Mouse (Mus musculus) forebrain, postnatal 0 days (tissue): ENCODE measurements around the gene Timm23. TPM values are rescaled to one million over a fixed set of nuclear protein-coding genes. Genes with fewer than 3 reads are reported as not detected.
A peak's percentile ranks its signal among the peaks of the same experiment; 100 is the strongest.

Source experiments
- ATAC-seq: fragments of 200-750 bp; cut with Nextera tagmentation; 2 replicates; pipeline ENCODE4 v1.8.0; 2017; ENCODE audit warnings: mild to moderate bottlenecking, moderate library complexity
- DNase-seq: peaks from one replicate; pipeline ENCODE4 v3.0.0-alpha.2; 2015
- H3K27ac ChIP-seq: fragments of 300-500 bp; sonication (generic); 2 replicates; pipeline ENCODE4 v1.5.1; 2014; ENCODE audit warnings: low read depth, mild to moderate bottlenecking, antibody characterized with exemption, low read length, moderate library complexity, mixed read lengths
- H3K27me3 ChIP-seq: fragments of 300-500 bp; sonication (generic); 2 replicates; pipeline ENCODE4 v1.6.1; 2014; ENCODE audit warnings: mild to moderate bottlenecking, low read length, mixed read lengths; ENCODE audit not compliant: insufficient read depth
- H3K36me3 ChIP-seq: fragments of 300-500 bp; sonication (generic); 2 replicates; pipeline ENCODE4 v1.6.1; 2014; ENCODE audit warnings: mild to moderate bottlenecking, moderate library complexity; ENCODE audit not compliant: insufficient read depth
- H3K4me1 ChIP-seq: fragments of 300-500 bp; sonication (generic); 2 replicates; pipeline ENCODE4 v1.6.1; 2014; ENCODE audit warnings: antibody characterized with exemption; ENCODE audit not compliant: insufficient read depth
- H3K4me2 ChIP-seq: fragments of 300-500 bp; sonication (generic); 2 replicates; pipeline ENCODE4 v1.6.1; 2014; ENCODE audit warnings: low read depth, mild to moderate bottlenecking, moderate library complexity
- H3K4me3 ChIP-seq: fragments of 300-500 bp; sonication (generic); 2 replicates; pipeline ENCODE4 v1.5.1; 2014; ENCODE audit warnings: low read depth, low read length, mixed read lengths
- H3K9ac ChIP-seq: fragments of 300-500 bp; sonication (generic); 2 replicates; pipeline ENCODE4 v1.6.1; 2014; ENCODE audit warnings: mild to moderate bottlenecking
- H3K9me3 ChIP-seq: fragments of 300-500 bp; sonication (generic); 2 replicates; pipeline ENCODE4 v1.6.1; 2016; ENCODE audit warnings: low read length
- CTCF ChIP-seq: sonication (generic); IDR thresholded peaks from 2 replicates; pipeline ENCODE4 v1.5.1; 2016; ENCODE audit warnings: antibody characterized with exemption, control low read depth, low read depth
- WGBS: fragments of 180-500 bp; shearing (Covaris S2); extraction: QIAGEN DNeasy Blood & Tissue Kit; methylation state at CpG from one replicate; pipeline ENCODE4 v1.1.7; 2014; 5-methylcytosine and 5-hydroxymethylcytosine counted together
- polyA plus RNA-seq: library from polyadenylated mRNA; unstranded; fragments of >200 nt; fragmentation: Nextera tagmentation; extraction: Ambion mirVana; gene quantifications from 2 replicates; pipeline ENCODE4 v1.2.1, GENCODE M21; 2015
- total RNA-seq: library from RNA; depleted of rRNA; stranded (reverse); fragments of >200 nt; gene quantifications from 2 replicates; pipeline ENCODE4 v1.2.3, GENCODE M21; 2014

The Timm23 gene
- total and polyA plus RNA-seq, 2 experiments from 2014 or later: 123 to 253 TPM

DNA sequence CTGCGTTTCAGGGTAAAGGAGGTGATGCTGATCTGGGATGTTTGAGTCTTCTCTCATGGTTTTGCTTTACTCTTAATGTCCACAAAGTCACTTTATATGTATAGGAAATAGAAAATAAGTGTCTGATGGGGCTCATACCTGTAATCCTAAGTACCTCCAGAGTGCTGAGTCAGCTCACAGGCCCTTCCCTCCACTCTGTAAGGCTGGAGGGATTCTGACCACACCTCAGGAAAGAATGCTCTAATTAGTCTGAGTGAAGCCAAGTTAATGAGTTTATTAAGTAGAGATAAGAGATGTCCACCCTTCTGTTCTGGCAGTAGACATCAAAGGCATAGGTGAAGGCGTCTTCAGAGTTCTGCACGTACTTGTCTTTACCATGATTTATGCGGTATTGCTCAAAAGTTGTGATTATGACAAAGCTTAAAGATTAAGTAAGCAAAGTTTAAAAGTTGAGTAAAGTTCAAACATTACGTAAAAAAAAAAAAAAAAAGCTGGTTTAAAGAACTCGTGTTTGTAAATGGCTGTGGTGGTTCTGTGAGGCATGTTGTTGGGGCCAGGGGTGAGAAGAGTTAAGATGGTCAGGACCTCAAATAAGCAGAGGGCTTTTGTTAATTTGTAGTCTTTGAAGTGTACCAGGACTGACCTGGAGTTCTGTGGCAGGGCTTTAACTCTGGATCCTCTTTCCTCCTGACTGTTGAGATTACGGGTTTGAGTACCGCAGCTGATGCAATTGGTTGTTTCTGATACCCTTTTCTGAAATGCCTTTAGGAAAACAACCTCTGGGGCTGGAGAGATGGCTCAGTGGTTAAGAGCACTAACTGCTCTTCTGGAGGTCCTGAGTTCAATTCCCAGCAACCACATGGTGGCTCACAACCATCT lies 37.3 kb downstream of the Timm23 start:
- TF ChIP-seq CTCF: no peak
- Histone ChIP-seq H3K4me1 (peaks cover 15% of the 10 kb centered on the region), H3K36me3 (no peaks in the 10 kb centered on the region), H3K4me3 (no peak overlapping the region), H3K4me2 (no peak overlapping the region), H3K27ac (no peak overlapping the region), H3K9ac (no peak overlapping the region), H3K9me3 (no peaks in the 10 kb centered on the region), H3K27me3 (no peaks in the 10 kb centered on the region)
- no peak for ATAC-seq
- no peak for DNase-seq
- WGBS: 88% methylated on average over 8 of the region's 8 CpGs

DNA sequence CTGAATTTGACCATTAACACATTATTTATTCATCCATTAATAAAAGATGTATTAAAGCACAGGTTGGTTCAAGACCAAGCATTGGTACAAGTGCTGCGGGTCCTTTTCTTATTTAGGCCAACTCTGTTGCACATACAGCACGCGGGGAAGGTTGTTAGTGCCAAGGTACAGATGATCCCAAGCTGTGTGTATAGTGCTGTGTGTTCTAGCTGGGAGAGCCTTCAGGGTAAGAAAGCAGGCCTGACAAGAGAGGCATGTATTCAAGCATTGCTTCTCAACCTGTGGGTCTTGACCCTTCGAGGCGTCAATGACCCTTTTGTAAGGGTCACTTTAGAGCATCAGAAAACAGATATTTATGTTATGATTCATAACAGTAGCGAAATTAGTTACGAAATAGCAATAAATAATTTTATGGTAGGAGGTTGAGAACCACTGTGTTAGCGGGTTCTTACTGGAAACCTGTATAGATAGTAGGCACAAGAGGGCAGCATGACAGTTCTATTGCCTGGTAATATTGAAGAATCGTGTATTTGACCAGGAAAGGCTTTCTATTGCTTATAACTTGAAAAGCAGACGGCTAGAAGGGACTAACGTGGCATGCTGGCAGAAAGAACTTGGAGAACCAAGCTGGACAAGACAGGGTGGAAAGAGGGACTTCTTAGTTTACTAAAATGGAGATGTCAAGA lies 38.4 kb downstream of the Timm23 start:
- H3K4me1 ChIP-seq: peaks cover 15% of the 10 kb centered on the region
- no peaks in the 10 kb centered on the region for H3K36me3 ChIP-seq
- no peak for DNase-seq
- 91% methylated on average over 11 of the region's 11 CpGs for WGBS
- no peak overlapping the region for H3K27ac ChIP-seq
- H3K4me3 ChIP-seq: no peak overlapping the region
- no peak overlapping the region for H3K9ac ChIP-seq
- H3K4me2 ChIP-seq: no peak overlapping the region
- no peak for ATAC-seq
- no peak for TF ChIP-seq CTCF
- no peaks in the 10 kb centered on the region for H3K9me3 ChIP-seq
- no peaks in the 10 kb centered on the region for H3K27me3 ChIP-seq

DNA sequence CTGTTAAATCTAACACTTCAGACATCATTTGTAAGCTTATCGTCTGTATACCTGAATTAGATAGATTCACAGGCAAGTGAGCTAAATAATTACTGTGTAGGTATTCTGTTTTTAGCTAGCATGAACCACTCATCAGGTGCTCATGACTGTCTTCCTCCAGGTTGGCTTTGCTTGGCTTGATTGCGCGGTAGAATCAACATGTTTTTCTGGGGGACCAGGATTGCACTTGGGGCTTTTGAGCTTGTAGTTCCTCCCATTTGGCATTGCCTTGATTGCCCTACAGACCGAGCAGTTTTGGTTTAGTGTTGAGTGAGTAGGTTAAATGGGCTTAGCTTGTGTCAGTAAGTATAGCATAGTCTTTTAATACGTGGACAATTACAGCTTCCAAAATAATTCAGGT lies 39.5 kb downstream of the Timm23 start:
- H3K9ac ChIP-seq: no peak overlapping the region
- DNase-seq (no peak), ATAC-seq (no peak)
- H3K27me3 ChIP-seq: no peaks in the 10 kb centered on the region
- no peak overlapping the region for H3K4me3 ChIP-seq
- WGBS: 95% methylated on average over 5 of the region's 5 CpGs
- no peaks in the 10 kb centered on the region for H3K36me3 ChIP-seq
- H3K27ac ChIP-seq: no peak overlapping the region
- H3K9me3 ChIP-seq: no peaks in the 10 kb centered on the region
- no peak overlapping the region for H3K4me2 ChIP-seq
- peaks cover 15% of the 10 kb centered on the region for H3K4me1 ChIP-seq
- no peak for TF ChIP-seq CTCF

DNA sequence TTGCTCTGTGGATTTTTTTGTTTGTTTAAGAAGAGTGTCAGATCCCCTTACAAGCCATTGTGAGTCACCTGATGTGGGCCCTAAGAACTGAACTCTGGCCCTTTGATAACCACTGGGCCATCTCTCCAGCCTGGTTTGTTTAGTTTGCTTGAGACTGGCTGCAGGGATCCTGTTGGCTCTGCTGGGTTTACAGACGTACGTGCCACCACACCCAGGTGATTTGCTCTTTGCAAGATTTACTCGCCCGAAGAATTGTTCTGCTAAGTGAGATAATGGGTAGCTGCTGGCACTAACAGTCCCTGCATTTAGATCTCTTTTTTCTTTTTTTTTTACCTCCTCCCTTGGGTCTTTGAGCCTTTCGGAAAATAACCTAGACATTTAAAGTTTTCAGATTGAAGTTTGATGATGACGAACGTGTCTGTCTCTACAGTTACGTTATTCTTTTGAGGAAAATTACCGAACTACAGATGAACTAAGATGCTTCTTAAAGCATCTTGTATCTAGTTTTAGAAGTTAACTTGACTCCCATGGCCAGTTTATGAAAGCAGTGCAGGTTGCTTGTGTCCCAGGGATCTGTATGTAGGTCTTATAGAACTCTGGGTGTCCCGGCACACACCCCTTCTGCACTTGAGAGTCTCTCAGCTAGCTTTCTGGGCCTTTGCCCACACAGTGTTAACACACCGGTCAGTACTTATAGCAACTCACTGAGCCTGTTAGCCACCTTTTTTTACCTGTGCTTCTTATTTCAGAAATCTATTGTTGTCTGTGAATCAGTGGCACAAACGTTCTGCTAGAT lies 40.4 kb downstream of the Timm23 start:
- no peak for DNase-seq
- peaks cover 15% of the 10 kb centered on the region for H3K4me1 ChIP-seq
- WGBS: 88% methylated on average over 12 of the region's 12 CpGs
- ATAC-seq: no peak
- no peak overlapping the region for H3K9ac ChIP-seq
- H3K27me3 ChIP-seq: no peaks in the 10 kb centered on the region
- TF ChIP-seq CTCF: no peak
- H3K36me3 ChIP-seq: no peaks in the 10 kb centered on the region
- H3K9me3 ChIP-seq: no peaks in the 10 kb centered on the region
- no peak overlapping the region for H3K27ac ChIP-seq
- no peak overlapping the region for H3K4me3 ChIP-seq
- H3K4me2 ChIP-seq: peak overlapping the region; percentile 89; the same call in 1 of the 2 replicates

DNA sequence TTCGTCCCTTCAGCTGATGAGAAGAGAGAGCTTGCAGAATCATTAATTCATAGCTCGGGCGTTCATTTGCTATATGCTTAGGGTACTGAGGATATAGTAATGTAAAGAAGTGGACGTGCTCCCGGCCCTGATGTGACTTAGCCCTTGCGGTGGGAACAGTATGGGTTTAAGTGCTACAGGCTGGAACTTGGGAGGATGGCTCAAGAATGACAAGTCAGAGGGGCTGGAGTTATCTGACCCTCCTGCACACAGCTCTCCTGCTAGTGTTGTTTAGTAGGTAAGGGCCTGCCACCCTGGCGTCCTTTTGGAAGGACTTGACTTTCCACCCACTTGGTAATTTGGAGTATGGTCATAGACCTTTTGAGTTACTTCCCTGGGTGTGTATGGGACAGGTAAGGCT lies 41.1 kb downstream of the Timm23 start:
- WGBS: 45% methylated on average over 7 of the region's 7 CpGs
- peak overlapping the region; percentile 84 for H3K27ac ChIP-seq
- no peaks in the 10 kb centered on the region for H3K36me3 ChIP-seq
- H3K9me3 ChIP-seq: no peaks in the 10 kb centered on the region
- peak overlapping the region; percentile 98 for H3K9ac ChIP-seq
- peak overlapping the region; percentile 89 for H3K4me2 ChIP-seq
- peak overlapping the region; percentile 97 for H3K4me3 ChIP-seq
- no peaks in the 10 kb centered on the region for H3K27me3 ChIP-seq
- DNase-seq (no peak), ATAC-seq (no peak)
- H3K4me1 ChIP-seq: peaks cover 13% of the 10 kb centered on the region
- TF ChIP-seq CTCF: no peak

DNA sequence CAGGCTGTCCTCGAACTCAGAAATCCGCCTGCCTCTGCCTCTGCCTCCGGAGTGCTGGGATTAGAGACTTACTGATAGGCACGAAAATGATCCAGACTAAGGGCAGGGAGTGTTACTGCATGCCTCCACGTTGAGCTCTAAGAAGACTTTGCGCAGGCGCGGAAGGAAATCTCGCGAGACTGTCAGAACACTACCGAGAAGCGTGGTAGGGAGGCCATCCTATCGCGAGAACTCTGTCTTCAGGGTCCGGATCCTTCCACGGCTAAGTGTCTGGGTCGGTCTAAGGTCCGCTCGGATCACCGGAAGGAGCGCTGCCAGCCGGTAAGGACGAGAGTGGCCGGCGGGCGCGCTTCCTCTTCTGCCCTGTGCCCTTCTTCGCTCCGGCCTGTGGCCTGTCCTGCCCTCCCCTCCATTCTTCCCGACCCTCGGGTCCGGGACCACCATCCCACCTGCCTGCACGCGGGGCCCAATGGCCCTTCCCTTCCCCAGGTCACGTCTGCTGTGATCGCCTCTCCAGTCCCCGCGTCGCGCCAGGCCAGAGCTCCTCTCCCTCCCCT lies 41.9 kb downstream of the Timm23 start, which contains the start of gene Ncoa4:
TSS of gene Ncoa4 (plus strand) at position 176 of the 557 bp plus-strand sequence.
- Histone ChIP-seq H3K4me3 (peak within 1 kb of the TSS; percentile 97), H3K27me3 (no peaks in the 10 kb centered on the region), H3K4me2 (peak within 1 kb of the TSS; percentile 89), H3K9me3 (no peaks in the 10 kb centered on the region), H3K9ac (peak within 1 kb of the TSS; percentile 98), H3K4me1 (peaks cover 9% of the 10 kb centered on the region), H3K36me3 (no peaks in the 10 kb centered on the region), H3K27ac (peak within 1 kb of the TSS; percentile 84)
- ATAC-seq (peak; percentile 100), DNase-seq (peak; percentile 99)
- TF ChIP-seq CTCF: peak; percentile 35; the same call in 1 of the 2 replicates
- WGBS: 1% methylated on average over 40 of the region's 40 CpGs
